Mouse (Mus musculus) embryonic facial prominence, embryonic 11.5 days (tissue): Measurements from ENCODE around the gene Gng13. TPM values are rescaled to one million over a fixed set of nuclear protein-coding genes. Genes with fewer than 3 reads are reported as not detected.

ENCODE experiments used
- ATAC-seq: fragments of 200-750 bp; cut with Nextera tagmentation; replicated peaks from 2 replicates; pipeline ENCODE4 v1.8.0; 2017; ENCODE audit warnings: low read depth; ENCODE audit not compliant: insufficient number of reproducible peaks, low FRiP score, low TSS enrichment
- DNase-seq: peaks from one replicate; pipeline ENCODE4 v3.0.0-alpha.2; 2015; ENCODE audit warnings: low spot score
- H3K27ac ChIP-seq: fragments of 300-500 bp; sonication (generic); replicated peaks from 2 replicates; pipeline ENCODE4 v1.5.1; 2014; ENCODE audit warnings: mild to moderate bottlenecking, low read depth, low read length, control low read depth
- H3K27me3 ChIP-seq: fragments of 300-500 bp; sonication (generic); 2 replicates; pipeline ENCODE4 v1.6.1; 2014; ENCODE audit warnings: mild to moderate bottlenecking, low read length, moderate library complexity, mixed read lengths; ENCODE audit not compliant: control insufficient read depth, insufficient read depth
- H3K36me3 ChIP-seq: fragments of 300-500 bp; sonication (generic); replicated peaks from 2 replicates; pipeline ENCODE4 v1.6.1; 2014; ENCODE audit warnings: low read depth, mild to moderate bottlenecking, low read length, moderate library complexity, mixed read lengths; ENCODE audit not compliant: control insufficient read depth, insufficient read depth
- H3K4me1 ChIP-seq: fragments of 300-500 bp; sonication (generic); 2 replicates; pipeline ENCODE4 v1.6.1; 2014; ENCODE audit warnings: low read length, mixed read lengths; ENCODE audit not compliant: control insufficient read depth, insufficient read depth
- H3K4me2 ChIP-seq: fragments of 300-500 bp; sonication (generic); 2 replicates; pipeline ENCODE4 v1.6.1; 2014; ENCODE audit warnings: low read depth, mild to moderate bottlenecking, control low read depth, low read length, moderate library complexity
- H3K4me3 ChIP-seq: fragments of 300-500 bp; sonication (generic); 2 replicates; pipeline ENCODE4 v1.5.1; 2014; ENCODE audit warnings: low read depth, low read length, control low read depth
- H3K9ac ChIP-seq: fragments of 300-500 bp; sonication (generic); replicated peaks from 2 replicates; pipeline ENCODE4 v1.6.1; 2014; ENCODE audit warnings: mild to moderate bottlenecking, control low read depth, low read length
- H3K9me3 ChIP-seq: fragments of 300-500 bp; sonication (generic); replicated peaks from 2 replicates; pipeline ENCODE4 v1.6.1; 2016; ENCODE audit warnings: mild to moderate bottlenecking, low read length, inconsistent platforms, mixed read lengths; ENCODE audit not compliant: control insufficient read depth
- WGBS: fragments of 180-500 bp; shearing (Covaris S2); extraction: QIAGEN DNeasy Blood & Tissue Kit; methylation state at CpG from one replicate; pipeline ENCODE4 v1.1.7; 2014; 5-methylcytosine and 5-hydroxymethylcytosine counted together
- microRNA-seq: library from miRNA; unstranded; fragments of <30 nt; microRNA quantifications from one replicate; pipeline ENCODE4, GENCODE M21; 2016; ENCODE audit warnings: borderline number of aligned reads
- polyA plus RNA-seq: library from polyadenylated mRNA; unstranded; fragments of >200 nt; fragmentation: Nextera tagmentation; extraction: Ambion mirVana; gene quantifications from 2 replicates; pipeline ENCODE4 v1.2.1, GENCODE M21; 2014

Gene Gng13
- polyA plus RNA-seq, 1 experiment from 2014 or later, result 1.7 TPM

- Histone ChIP-seq H3K27ac (no peak overlapping the region), H3K9ac (no peak overlapping the region), H3K4me1 (no peaks in the 10 kb centered on the region), H3K9me3 (no peaks in the 10 kb centered on the region), H3K27me3 (no peaks in the 10 kb centered on the region), H3K36me3 (no peaks in the 10 kb centered on the region), H3K4me3 (no peak overlapping the region), H3K4me2 (no peak overlapping the region)
- WGBS, result 43% methylated on average over 5 of the region's 5 CpGs
- DNase-seq (peak; percentile 27), ATAC-seq (peak; percentile 69)
Observed at GRCm38 (mm10) chr17:25765886-25766285, 48.9 kb downstream of the Gng13 start.

Small RNAs within 50 kb of the gene (microRNA-seq; reads per million reads assigned to microRNA genes)
- gene Gm25083, result not detected

Other genes starting within 250 kb of the Gng13 start
- gene Sstr5, start 219.9 kb upstream of the Gng13 start, polyA plus RNA-seq, result 0.14 and 0.18 TPM in 2 replicates
- gene Sox8, start 146.5 kb upstream of the Gng13 start, polyA plus RNA-seq, result 6.2 and 9.5 TPM in 2 replicates
- gene Lmf1, start 138.1 kb upstream of the Gng13 start, polyA plus RNA-seq, result 24.9 and 25.7 TPM in 2 replicates
- gene Chtf18, start 10.2 kb downstream of the Gng13 start, polyA plus RNA-seq, result 17.7 and 21.2 TPM in 2 replicates
- 18.7 and 19.4 TPM in 2 replicates for gene Rpusd1, start 10.5 kb downstream of the Gng13 start, polyA plus RNA-seq
- 0.10 TPM in 1 of 2 replicates, not detected in the other for gene Mslnl, start 18.9 kb downstream of the Gng13 start, polyA plus RNA-seq
- 0.63 TPM in 1 of 2 replicates, not detected in the other for gene Msln, start 37.2 kb downstream of the Gng13 start, polyA plus RNA-seq
- gene Narfl, start 56.6 kb downstream of the Gng13 start, polyA plus RNA-seq, result 23.8 and 24.5 TPM in 2 replicates
- gene Haghl, start 68.5 kb downstream of the Gng13 start, polyA plus RNA-seq, result 58.7 and 61.1 TPM in 2 replicates
- gene Ccdc78, start 69.4 kb downstream of the Gng13 start, polyA plus RNA-seq, result not detected in 2 replicates
- 58.4 and 62.9 TPM in 2 replicates for gene Fam173a, start 75.7 kb downstream of the Gng13 start, polyA plus RNA-seq
- not detected in 2 replicates for gene AC134908.4, start 78.5 kb downstream of the Gng13 start, polyA plus RNA-seq
- 13.4 and 15.6 TPM in 2 replicates for gene Metrn, start 80.0 kb downstream of the Gng13 start, polyA plus RNA-seq
- 3.9 and 4.2 TPM in 2 replicates for gene Fbxl16, start 91.9 kb downstream of the Gng13 start, polyA plus RNA-seq
- gene Wdr24, start 106.5 kb downstream of the Gng13 start, polyA plus RNA-seq, result 24.5 and 26.9 TPM in 2 replicates
- 42.0 and 47.7 TPM in 2 replicates for gene Jmjd8, start 111.7 kb downstream of the Gng13 start, polyA plus RNA-seq
- gene Stub1, start 116.2 kb downstream of the Gng13 start, polyA plus RNA-seq, result 323 and 352 TPM in 2 replicates
- gene Rhbdl1, start 120.1 kb downstream of the Gng13 start, polyA plus RNA-seq, result 1.1 and 1.5 TPM in 2 replicates
- 0.36 and 1.2 TPM in 2 replicates for gene Gm20683, start 124.6 kb downstream of the Gng13 start, polyA plus RNA-seq
- 7.1 and 9.7 TPM in 2 replicates for gene Rhot2, start 127.7 kb downstream of the Gng13 start, polyA plus RNA-seq
- gene Wdr90, start 144.3 kb downstream of the Gng13 start, polyA plus RNA-seq, result 14.7 and 15.1 TPM in 2 replicates
- 7.3 and 9.5 TPM in 2 replicates for gene Mcrip2, start 151.6 kb downstream of the Gng13 start, polyA plus RNA-seq
- gene Mettl26, start 157.9 kb downstream of the Gng13 start, polyA plus RNA-seq, result 49.8 and 63.3 TPM in 2 replicates
- gene Wfikkn1, start 163.7 kb downstream of the Gng13 start, polyA plus RNA-seq, result 0.63 and 0.87 TPM in 2 replicates
- gene Rab40c, start 202.6 kb downstream of the Gng13 start, polyA plus RNA-seq, result 17.6 and 18.7 TPM in 2 replicates
- 40.2 and 41.4 TPM in 2 replicates for gene Pigq, start 227.8 kb downstream of the Gng13 start, polyA plus RNA-seq
- gene Nhlrc4, start 227.8 kb downstream of the Gng13 start, polyA plus RNA-seq, result 0.15 TPM in 1 of 2 replicates, not detected in the other
- 0.15 and 0.49 TPM in 2 replicates for gene A930017K11Rik, start 235.4 kb downstream of the Gng13 start, polyA plus RNA-seq